Mouse (Mus musculus) heart, embryonic 14.5 days (tissue): ENCODE measurements around the gene Coq6. TPM values are rescaled to one million over a fixed set of nuclear protein-coding genes. Genes with fewer than 3 reads are reported as not detected.
A peak's percentile ranks its signal among the peaks of the same experiment; 100 is the strongest.

Experiments used
- ATAC-seq: fragments of 200-750 bp; cut with Nextera tagmentation; 2 replicates; pipeline ENCODE4 v1.8.0; 2017; ENCODE audit warnings: low read depth, moderate TSS enrichment; ENCODE audit not compliant: insufficient number of reproducible peaks, insufficient read depth, low FRiP score
- H3K27ac ChIP-seq, 2 experiments: fragments of 200-500 bp in 1 of 2; fragments of 300-500 bp in 1 of 2; sonication (generic) in 1 of 2; replicated peaks in 1 of 2; 2 replicates each; pipeline ENCODE4 v1.5.1; 2012 to 2014; ENCODE audit warnings: low read depth in 2 of 2, low read length in 2 of 2, control low read depth in 1 of 2, mild to moderate bottlenecking in 1 of 2, mixed read lengths in 1 of 2; ENCODE audit not compliant: control insufficient read depth in 1 of 2, insufficient read depth in 1 of 2
- H3K27me3 ChIP-seq: fragments of 300-500 bp; sonication (generic); 2 replicates; pipeline ENCODE4 v1.6.1; 2014; ENCODE audit warnings: mild to moderate bottlenecking, low read length, control low read depth; ENCODE audit not compliant: control insufficient read depth, insufficient read depth
- H3K36me3 ChIP-seq: fragments of 300-500 bp; sonication (generic); 2 replicates; pipeline ENCODE4 v1.6.1; 2014; ENCODE audit warnings: mild to moderate bottlenecking, control low read depth, low read length, mixed read lengths; ENCODE audit not compliant: control insufficient read depth, insufficient read depth
- H3K4me1 ChIP-seq, 2 experiments: fragments of 200-500 bp in 1 of 2; fragments of 300-500 bp in 1 of 2; sonication (generic) in 1 of 2; 2 replicates each; pipeline ENCODE4 v1.6.1; 2012 to 2014; ENCODE audit warnings: low read length in 2 of 2, control low read depth in 1 of 2, mixed read lengths in 1 of 2; ENCODE audit not compliant: control insufficient read depth in 2 of 2, insufficient read depth in 2 of 2
- H3K4me2 ChIP-seq: fragments of 300-500 bp; sonication (generic); 2 replicates; pipeline ENCODE4 v1.6.1; 2014; ENCODE audit warnings: mild to moderate bottlenecking, low read length
- H3K4me3 ChIP-seq, 2 experiments: fragments of 200-500 bp in 1 of 2; fragments of 300-500 bp in 1 of 2; sonication (generic) in 1 of 2; 2 replicates each; pipeline ENCODE4 v1.5.1; 2012 to 2014; ENCODE audit warnings: low read length in 2 of 2, mild to moderate bottlenecking in 2 of 2, control low read depth in 1 of 2, low read depth in 1 of 2, moderate library complexity in 1 of 2; ENCODE audit not compliant: control insufficient read depth in 1 of 2, insufficient read depth in 1 of 2
- H3K9ac ChIP-seq: fragments of 300-500 bp; sonication (generic); 2 replicates; pipeline ENCODE4 v1.6.1; 2014; ENCODE audit warnings: mild to moderate bottlenecking, low read length
- H3K9me3 ChIP-seq: fragments of 300-500 bp; sonication (generic); 2 replicates; pipeline ENCODE4 v1.6.1; 2016; ENCODE audit warnings: low read length, control low read depth; ENCODE audit not compliant: control insufficient read depth
- WGBS: fragments of 180-500 bp; shearing (Covaris S2); extraction: QIAGEN DNeasy Blood & Tissue Kit; methylation state at CpG from one replicate; pipeline ENCODE4 v1.1.7; 2014; 5-methylcytosine and 5-hydroxymethylcytosine counted together
- polyA plus RNA-seq: library from polyadenylated mRNA; unstranded; fragments of >200 nt; fragmentation: Nextera tagmentation; extraction: Ambion mirVana; gene quantifications from 2 replicates; pipeline ENCODE4 v1.2.1, GENCODE M21; 2014

The Coq6 gene
- 80.0 and 80.7 TPM in 2 replicates for polyA plus RNA-seq

GRCm38 (mm10) chr12:84361555-84362489 is at the start of gene Coq6, which contains the start of gene Fam161b:
Gene Coq6, plus strand, starts transcription at chr12:84361657.
Gene Fam161b, minus strand, starts transcription at chr12:84361833.
- Histone ChIP-seq H3K27ac (peak within 1 kb of the TSS; percentile 77 to 78), H3K36me3 (peaks cover 8% of the 10 kb centered on the region), H3K4me2 (peak within 1 kb of the TSS; percentile 93), H3K9me3 (no peaks in the 10 kb centered on the region), H3K4me1 (peaks cover 8 to 32% of the 10 kb centered on the region in 2 experiments), H3K27me3 (no peaks in the 10 kb centered on the region), H3K4me3 (peak within 1 kb of the TSS; percentile 91 to 99), H3K9ac (peak within 1 kb of the TSS; percentile 93)
- under 1% methylated on average over 51 of the region's 51 CpGs for WGBS
- peak; percentile 96 for ATAC-seq

- H3K4me3 ChIP-seq: peak overlapping the region; percentile 60 to 100
- peak overlapping the region; percentile 99 for H3K9ac ChIP-seq
- H3K4me1 ChIP-seq: peaks cover 0 to 10% of the 10 kb centered on the region in 2 experiments; a peak in 3 of 4 replicates
- no peak for ATAC-seq
- H3K27ac ChIP-seq: peak overlapping the region; percentile 88 to 99
- no peaks in the 10 kb centered on the region for H3K27me3 ChIP-seq
- peak overlapping the region; percentile 82 for H3K4me2 ChIP-seq
- H3K36me3 ChIP-seq: peaks cover 27% of the 10 kb centered on the region
- no peaks in the 10 kb centered on the region for H3K9me3 ChIP-seq
- 25% methylated on average over 7 of the region's 7 CpGs for WGBS
Observed at GRCm38 (mm10) chr12:84316006-84316405, 45.5 kb upstream of the Coq6 start.

GRCm38 (mm10) chr12:84316721-84317621 is 44.5 kb upstream of the Coq6 start, which contains the start of gene Zfp410:
Gene Zfp410, plus strand, starts transcription at chr12:84316852.
- H3K4me3 ChIP-seq: peak within 1 kb of the TSS; percentile 60 to 100
- H3K4me1 ChIP-seq: peaks cover 0 to 10% of the 10 kb centered on the region in 2 experiments; a peak in 3 of 4 replicates
- H3K9ac ChIP-seq: peak within 1 kb of the TSS; percentile 99
- peak; percentile 92 for ATAC-seq
- peak within 1 kb of the TSS; percentile 88 to 99 for H3K27ac ChIP-seq
- H3K27me3 ChIP-seq: no peaks in the 10 kb centered on the region
- peaks cover 20% of the 10 kb centered on the region for H3K36me3 ChIP-seq
- peak within 1 kb of the TSS; percentile 82 for H3K4me2 ChIP-seq
- WGBS: under 1% methylated on average over 77 of the region's 77 CpGs
- no peaks in the 10 kb centered on the region for H3K9me3 ChIP-seq

- 0 out of 2 replicates have a peak, but pooled peaks have one; percentile 71 for ATAC-seq
- Histone ChIP-seq H3K4me1 (peaks cover 3 to 6% of the 10 kb centered on the region in 2 experiments), H3K9ac (no peak overlapping the region), H3K27ac (peak overlapping the region; percentile 53 to 61), H3K9me3 (no peaks in the 10 kb centered on the region), H3K36me3 (peaks cover 79% of the 10 kb centered on the region), H3K27me3 (no peaks in the 10 kb centered on the region), H3K4me3 (no peak overlapping the region), H3K4me2 (no peak overlapping the region)
- WGBS: 28% methylated on average over 4 of the region's 4 CpGs
Observed at GRCm38 (mm10) chr12:84327111-84327512, 34.3 kb upstream of the Coq6 start.

GRCm38 (mm10) chr12:84336963-84337625 is 24.4 kb upstream of the Coq6 start:
- Histone ChIP-seq H3K9ac (no peak overlapping the region), H3K27ac (no peak overlapping the region), H3K4me3 (no peak overlapping the region), H3K27me3 (no peaks in the 10 kb centered on the region), H3K4me2 (no peak overlapping the region), H3K9me3 (no peaks in the 10 kb centered on the region), H3K36me3 (peaks cover 90% of the 10 kb centered on the region), H3K4me1 (no peaks in the 10 kb centered on the region)
- 91% methylated on average over 11 of the region's 11 CpGs for WGBS
- no peak for ATAC-seq

GRCm38 (mm10) chr12:84347192-84347591 is 14.3 kb upstream of the Coq6 start:
- H3K36me3 ChIP-seq: peaks cover 68% of the 10 kb centered on the region
- H3K4me1 ChIP-seq: peaks cover 0 to 2% of the 10 kb centered on the region in 2 experiments; a peak in 1 of 4 replicates
- no peak overlapping the region for H3K9ac ChIP-seq
- H3K27me3 ChIP-seq: no peaks in the 10 kb centered on the region
- 48% methylated on average over 2 of the region's 2 CpGs for WGBS
- H3K27ac ChIP-seq: no peak overlapping the region
- ATAC-seq: no peak
- H3K4me3 ChIP-seq: no peak overlapping the region
- no peaks in the 10 kb centered on the region for H3K9me3 ChIP-seq
- H3K4me2 ChIP-seq: no peak overlapping the region
